Mouse (Mus musculus): ENCODE data around the gene Fkbpl. TPM values are rescaled to one million over a fixed set of nuclear protein-coding genes. Genes with fewer than 3 reads are reported as not detected.

Fkbpl gene
- total and polyA plus RNA-seq, 3 experiments = 1.6 to 11.9 (median 6.5) TPM

GRCm38 (mm10) chr17:34674524-34675204 is 30.1 kb downstream of the Fkbpl start:
- Histone ChIP-seq H3K36me3 (replicated peaks) (no peaks in the 10 kb centered on the region), H3K27me3 (ENCODE audit: insufficient read depth, low read length) (peaks cover 19% of the 10 kb centered on the region; the same call in 1 of the 2 replicates), H3K4me1 (ENCODE audit: insufficient read depth, low read depth, low read length) (no peaks in the 10 kb centered on the region; the same call in 1 of the 2 replicates), H3K9me3 (replicated peaks) (peaks cover 11% of the 10 kb centered on the region; the same call in 1 of the 2 replicates), H3K4me3 (ENCODE audit: low read depth, low read length) (no peak overlapping the region)
- ATAC-seq (ENCODE audit: extremely low read depth, insufficient number of reproducible peaks, low FRiP score, poor library complexity, severe bottlenecking) = no peak
- no peak for TF ChIP-seq TAL1 (conservative IDR thresholded peaks at IDR 0.05; ENCODE audit: low read depth, low read length)
- no peak for TF ChIP-seq GATA1 (IDR thresholded peaks at IDR 0.05; ENCODE audit: borderline replicate concordance, low read length)
- no peak for TF ChIP-seq POLR2AphosphoS5 (IDR thresholded peaks at IDR 0.05; ENCODE audit: insufficient replicate concordance, low read depth, low read length)
- TF ChIP-seq CTCF (IDR thresholded peaks at IDR 0.05; ENCODE audit: low read depth, low read length) = no peak
- TF ChIP-seq GATA2 (IDR thresholded peaks at IDR 0.05; ENCODE audit: borderline replicate concordance, low read depth, low read length) = no peak
- no peak for DNase-seq (ENCODE audit: low spot score)

GRCm38 (mm10) chr17:34675205-34676092 is 30.9 kb downstream of the Fkbpl start:
- Histone ChIP-seq H3K27me3 (ENCODE audit: insufficient read depth, low read length) (peaks cover 16% of the 10 kb centered on the region; the same call in 1 of the 2 replicates), H3K4me3 (ENCODE audit: low read depth, low read length) (no peak overlapping the region), H3K9me3 (replicated peaks) (peaks cover 11% of the 10 kb centered on the region; the same call in 1 of the 2 replicates), H3K4me1 (ENCODE audit: insufficient read depth, low read depth, low read length) (no peaks in the 10 kb centered on the region; the same call in 1 of the 2 replicates), H3K36me3 (replicated peaks) (no peaks in the 10 kb centered on the region)
- DNase-seq (ENCODE audit: low spot score) (no peak), ATAC-seq (ENCODE audit: extremely low read depth, insufficient number of reproducible peaks, low FRiP score, poor library complexity, severe bottlenecking) (no peak)
- TF ChIP-seq CTCF (IDR thresholded peaks at IDR 0.05; ENCODE audit: low read depth, low read length) (no peak), GATA1 (IDR thresholded peaks at IDR 0.05; ENCODE audit: borderline replicate concordance, low read length) (no peak), POLR2AphosphoS5 (IDR thresholded peaks at IDR 0.05; ENCODE audit: insufficient replicate concordance, low read depth, low read length) (no peak)

- DNase-seq (ENCODE audit: low spot score) (no peak), ATAC-seq (ENCODE audit: extremely low read depth, insufficient number of reproducible peaks, low FRiP score, poor library complexity, severe bottlenecking) (no peak)
- Histone ChIP-seq H3K27me3 (ENCODE audit: insufficient read depth, low read length) (peaks cover 16% of the 10 kb centered on the region; the same call in 1 of the 2 replicates), H3K36me3 (replicated peaks) (no peaks in the 10 kb centered on the region), H3K9me3 (replicated peaks) (peaks cover 11% of the 10 kb centered on the region; the same call in 1 of the 2 replicates), H3K4me3 (ENCODE audit: low read depth, low read length) (no peak overlapping the region), H3K4me1 (ENCODE audit: insufficient read depth, low read depth, low read length) (peaks cover under 1% of the 10 kb centered on the region; the same call in 1 of the 2 replicates)
- TF ChIP-seq POLR2AphosphoS5 (IDR thresholded peaks at IDR 0.05; ENCODE audit: insufficient replicate concordance, low read depth, low read length) (no peak), GATA1 (IDR thresholded peaks at IDR 0.05; ENCODE audit: borderline replicate concordance, low read length) (no peak), GATA2 (IDR thresholded peaks at IDR 0.05; ENCODE audit: borderline replicate concordance, low read depth, low read length) (no peak), CTCF (IDR thresholded peaks at IDR 0.05; ENCODE audit: low read depth, low read length) (no peak), TAL1 (conservative IDR thresholded peaks at IDR 0.05; ENCODE audit: low read depth, low read length) (no peak)
These were observed 31.5 kb downstream of the Fkbpl start for GRCm38 (mm10) chr17:34676093-34676460.

- Histone ChIP-seq H3K27me3 (ENCODE audit: insufficient read depth, low read length) (peaks cover 20% of the 10 kb centered on the region; the same call in 1 of the 2 replicates), H3K9me3 (replicated peaks) (peaks cover 5% of the 10 kb centered on the region; the same call in 1 of the 2 replicates), H3K36me3 (replicated peaks) (no peaks in the 10 kb centered on the region), H3K4me3 (ENCODE audit: low read depth, low read length) (no peak overlapping the region), H3K4me1 (ENCODE audit: insufficient read depth, low read depth, low read length) (peaks cover 4% of the 10 kb centered on the region; the same call in 1 of the 2 replicates)
- TF ChIP-seq TAL1 (conservative IDR thresholded peaks at IDR 0.05; ENCODE audit: low read depth, low read length) = no peak
- DNase-seq (ENCODE audit: low spot score) = no peak
- ATAC-seq (ENCODE audit: extremely low read depth, insufficient number of reproducible peaks, low FRiP score, poor library complexity, severe bottlenecking) = no peak
These were observed 32.1 kb downstream of the Fkbpl start for GRCm38 (mm10) chr17:34676671-34677070.

- ATAC-seq (ENCODE audit: extremely low read depth, insufficient number of reproducible peaks, low FRiP score, poor library complexity, severe bottlenecking) (no peak), DNase-seq (ENCODE audit: low spot score) (no peak)
- Histone ChIP-seq H3K27me3 (ENCODE audit: insufficient read depth, low read length) (peaks cover 15% of the 10 kb centered on the region; the same call in 1 of the 2 replicates), H3K4me3 (ENCODE audit: low read depth, low read length) (no peak overlapping the region), H3K4me1 (ENCODE audit: insufficient read depth, low read depth, low read length) (0 out of 2 replicates have a peak, but pooled peaks cover 4% of the 10 kb centered on the region), H3K36me3 (replicated peaks) (no peaks in the 10 kb centered on the region), H3K9me3 (replicated peaks) (no peaks in the 10 kb centered on the region)
- TF ChIP-seq POLR2AphosphoS5 (IDR thresholded peaks at IDR 0.05; ENCODE audit: insufficient replicate concordance, low read depth, low read length) = no peak
- no peak for TF ChIP-seq GATA2 (IDR thresholded peaks at IDR 0.05; ENCODE audit: borderline replicate concordance, low read depth, low read length)
- no peak for TF ChIP-seq TAL1 (conservative IDR thresholded peaks at IDR 0.05; ENCODE audit: low read depth, low read length)
- no peak for TF ChIP-seq CTCF (IDR thresholded peaks at IDR 0.05; ENCODE audit: low read depth, low read length)
- no peak for TF ChIP-seq GATA1 (IDR thresholded peaks at IDR 0.05; ENCODE audit: borderline replicate concordance, low read length)
These were observed 35.6 kb downstream of the Fkbpl start for GRCm38 (mm10) chr17:34680191-34680590.

- peaks cover 15% of the 10 kb centered on the region; the same call in 1 of the 2 replicates for H3K27me3 ChIP-seq (ENCODE audit: insufficient read depth, low read length)
- H3K4me3 ChIP-seq (ENCODE audit: low read depth, low read length) = no peak overlapping the region
- no peaks in the 10 kb centered on the region for H3K9me3 ChIP-seq (replicated peaks)
- DNase-seq (ENCODE audit: low spot score) = no peak
- H3K36me3 ChIP-seq (replicated peaks) = no peaks in the 10 kb centered on the region
- ATAC-seq (ENCODE audit: extremely low read depth, insufficient number of reproducible peaks, low FRiP score, poor library complexity, severe bottlenecking) = no peak
- TF ChIP-seq CTCF (IDR thresholded peaks at IDR 0.05; ENCODE audit: low read depth, low read length) (no peak), GATA1 (IDR thresholded peaks at IDR 0.05; ENCODE audit: borderline replicate concordance, low read length) (no peak), POLR2AphosphoS5 (IDR thresholded peaks at IDR 0.05; ENCODE audit: insufficient replicate concordance, low read depth, low read length) (no peak), GATA2 (IDR thresholded peaks at IDR 0.05; ENCODE audit: borderline replicate concordance, low read depth, low read length) (no peak), TAL1 (conservative IDR thresholded peaks at IDR 0.05; ENCODE audit: low read depth, low read length) (no peak)
- 0 out of 2 replicates have a peak, but pooled peaks cover 4% of the 10 kb centered on the region for H3K4me1 ChIP-seq (ENCODE audit: insufficient read depth, low read depth, low read length)
These were observed 36.1 kb downstream of the Fkbpl start for GRCm38 (mm10) chr17:34680621-34681020.
